Mouse (Mus musculus) gastrocnemius, adult 2 months (tissue): ENCODE measurements at regions not wholly inside any gene's neighbourhood (a gene's known extent, or its start where the extent isn't known, plus 50 kb on each side); places are given as distances from the start of the nearest gene placed in this dataset.

Source experiments
- DNase-seq: peaks from one replicate; pipeline ENCODE4 v3.0.0; 2022
- H3K27ac ChIP-seq: fragments of 200-600 bp; 2 replicates; pipeline ENCODE4 v1.8.1; 2022; ENCODE audit warnings: mild to moderate bottlenecking
- H3K4me3 ChIP-seq: fragments of 200-600 bp; 2 replicates; pipeline ENCODE4 v1.8.1; 2022; ENCODE audit warnings: mild to moderate bottlenecking, moderate library complexity
- CTCF ChIP-seq: fragments of 200-600 bp; IDR thresholded peaks from 2 replicates; pipeline ENCODE4 v1.8.1; 2022; ENCODE audit warnings: antibody characterized with exemption, mild to moderate bottlenecking, moderate library complexity
- intact Hi-C: fragments of 180-260 bp; cut with DNase I; formaldehyde crosslinking; loops from one replicate; pipeline ENCODE4 v1.15.1; 2025

GRCm38 (mm10) chr6:126337711-126338110 is 171.0 kb upstream of the Ntf3 start:
- no peak overlapping the region for H3K4me3 ChIP-seq
- intact Hi-C loops: no loop called here
- no peak for TF ChIP-seq CTCF
- no peak overlapping the region for H3K27ac ChIP-seq
- no peak for DNase-seq

GRCm38 (mm10) chr6:126334258-126334657 is 167.5 kb upstream of the Ntf3 start:
- intact Hi-C loops: no loop called here
- TF ChIP-seq CTCF: no peak
- H3K27ac ChIP-seq: no peak overlapping the region
- no peak for DNase-seq
- no peak overlapping the region for H3K4me3 ChIP-seq

GRCm38 (mm10) chr6:126327187-126327586 is 160.5 kb upstream of the Ntf3 start:
- DNase-seq: no peak
- Histone ChIP-seq H3K4me3 (no peak overlapping the region), H3K27ac (no peak overlapping the region)
- no peak for TF ChIP-seq CTCF
- intact Hi-C loops: no loop called here

DNA sequence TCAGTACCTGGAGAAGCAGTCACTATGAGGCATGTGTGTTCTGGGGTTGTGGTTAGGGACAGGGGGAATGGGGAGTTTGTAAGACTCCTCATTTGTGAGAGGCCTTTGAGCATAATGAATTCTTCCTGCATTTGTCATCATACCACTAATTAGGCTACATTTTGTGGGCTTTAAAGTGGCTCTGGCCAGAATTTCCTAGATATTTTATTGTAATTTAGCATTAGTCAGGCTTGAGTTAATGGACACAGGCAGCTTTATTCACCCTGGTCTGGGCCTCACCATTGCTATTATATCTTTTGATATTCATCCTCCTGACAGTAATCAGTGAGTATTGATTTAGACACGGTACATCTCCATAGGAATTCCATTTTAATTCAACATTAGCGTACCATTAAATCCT is 151.8 kb upstream of the Ntf3 start:
- TF ChIP-seq CTCF: no peak
- Histone ChIP-seq H3K27ac (no peak overlapping the region), H3K4me3 (no peak overlapping the region)
- intact Hi-C loops: no loop called here
- DNase-seq: no peak

DNA sequence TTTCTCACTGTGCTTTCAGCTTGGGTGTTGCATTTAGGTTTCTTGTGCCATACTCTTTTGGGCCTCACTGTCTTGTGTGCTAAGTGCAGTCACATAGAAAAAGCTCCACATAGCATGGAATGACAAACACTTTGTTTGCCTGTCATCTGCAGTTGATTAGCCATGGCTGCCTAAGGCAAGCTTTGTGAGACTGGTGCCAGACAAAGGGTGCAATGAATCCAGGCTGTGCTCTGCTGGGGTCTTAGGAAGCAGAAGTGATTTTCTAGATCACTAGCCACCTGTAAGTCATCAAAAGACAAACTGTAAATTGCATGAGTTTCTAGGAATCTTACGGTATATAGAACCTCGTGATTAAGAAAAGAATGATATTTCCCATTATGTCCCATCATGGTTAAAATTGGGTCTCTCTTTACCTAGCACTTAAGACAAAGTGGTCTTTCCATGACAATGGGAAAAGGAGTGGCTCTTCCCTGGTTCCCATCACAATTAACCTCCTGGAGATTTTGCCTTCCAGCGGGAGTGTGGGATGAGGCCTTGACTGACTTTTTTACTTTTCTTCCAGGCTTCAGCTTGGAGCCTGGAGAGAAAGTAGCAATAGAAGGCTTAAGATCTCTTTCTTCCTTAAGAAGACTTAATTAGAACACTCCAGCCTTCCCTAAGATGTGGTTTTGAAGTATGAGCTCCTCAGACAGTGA is 144.2 kb upstream of the Ntf3 start:
- no peak for DNase-seq
- Histone ChIP-seq H3K27ac (no peak overlapping the region), H3K4me3 (no peak overlapping the region)
- intact Hi-C loops: no loop called here
- TF ChIP-seq CTCF: no peak

DNA sequence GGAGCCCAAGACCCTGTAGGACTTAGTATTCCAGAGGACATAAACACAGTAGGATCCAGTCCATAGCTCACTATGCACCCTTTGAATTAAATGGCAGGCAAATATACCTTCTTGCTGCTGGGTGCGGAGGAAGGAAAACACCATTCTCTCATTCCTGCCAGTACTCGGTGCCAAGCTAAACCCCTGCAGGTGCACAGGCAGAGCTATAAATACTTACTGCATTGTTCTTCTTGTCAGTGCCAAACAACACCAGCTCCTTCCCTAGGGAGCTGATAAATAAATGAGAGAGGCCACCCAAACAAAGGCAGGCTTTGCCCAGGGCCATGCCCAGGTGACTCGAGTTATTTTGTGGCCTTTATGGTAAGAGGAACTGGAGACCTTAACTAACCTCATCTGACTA is 136.4 kb upstream of the Ntf3 start:
- no peak overlapping the region for H3K4me3 ChIP-seq
- no peak for DNase-seq

GRCm38 (mm10) chr6:126291581-126291980 is 124.9 kb upstream of the Ntf3 start:
- Histone ChIP-seq H3K27ac (no peak overlapping the region), H3K4me3 (no peak overlapping the region)
- no peak for DNase-seq
- intact Hi-C loops: no loop called here
- TF ChIP-seq CTCF: no peak

More for the DNA sequence above, 136.4 kb upstream of the Ntf3 start:
- intact Hi-C loops: no loop called here
- no peak for TF ChIP-seq CTCF
- no peak overlapping the region for H3K27ac ChIP-seq

GRCm38 (mm10) chr6:126287166-126287565 is 120.5 kb upstream of the Ntf3 start:
- Histone ChIP-seq H3K27ac (no peak overlapping the region), H3K4me3 (no peak overlapping the region)
- no peak for TF ChIP-seq CTCF
- intact Hi-C loops: no loop called here
- DNase-seq: no peak

DNA sequence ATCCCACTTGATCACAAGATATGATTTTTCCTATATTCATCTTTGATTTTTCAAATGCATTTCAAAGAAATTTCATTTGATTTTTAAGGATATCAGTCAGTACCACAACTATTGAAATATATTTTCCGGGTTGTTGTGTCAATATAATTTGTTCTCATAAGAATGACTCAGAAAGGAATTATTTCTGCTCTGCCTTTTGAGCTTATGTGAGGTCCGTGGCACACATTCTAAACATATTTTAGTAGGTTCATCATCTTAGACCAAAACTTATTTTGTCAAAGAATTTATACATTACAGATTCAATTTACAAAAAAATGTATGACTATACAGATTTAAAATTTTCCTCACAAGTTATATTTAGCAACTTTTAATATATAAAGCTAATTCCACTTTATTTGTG is 119.5 kb upstream of the Ntf3 start:
- TF ChIP-seq CTCF: no peak
- DNase-seq: no peak
- intact Hi-C loops: no loop called here

GRCm38 (mm10) chr6:126284409-126284808 is 117.7 kb upstream of the Ntf3 start:
- TF ChIP-seq CTCF: no peak
- intact Hi-C loops: no loop called here
- DNase-seq: no peak
- H3K27ac ChIP-seq: no peak overlapping the region
- H3K4me3 ChIP-seq: no peak overlapping the region

More for the DNA sequence above, 119.5 kb upstream of the Ntf3 start:
- no peak overlapping the region for H3K4me3 ChIP-seq
- H3K27ac ChIP-seq: no peak overlapping the region

GRCm38 (mm10) chr6:126280352-126280751 is 113.6 kb upstream of the Ntf3 start:
- intact Hi-C loops: no loop called here
- TF ChIP-seq CTCF: no peak
- no peak overlapping the region for H3K4me3 ChIP-seq
- no peak overlapping the region for H3K27ac ChIP-seq
- no peak for DNase-seq

DNA sequence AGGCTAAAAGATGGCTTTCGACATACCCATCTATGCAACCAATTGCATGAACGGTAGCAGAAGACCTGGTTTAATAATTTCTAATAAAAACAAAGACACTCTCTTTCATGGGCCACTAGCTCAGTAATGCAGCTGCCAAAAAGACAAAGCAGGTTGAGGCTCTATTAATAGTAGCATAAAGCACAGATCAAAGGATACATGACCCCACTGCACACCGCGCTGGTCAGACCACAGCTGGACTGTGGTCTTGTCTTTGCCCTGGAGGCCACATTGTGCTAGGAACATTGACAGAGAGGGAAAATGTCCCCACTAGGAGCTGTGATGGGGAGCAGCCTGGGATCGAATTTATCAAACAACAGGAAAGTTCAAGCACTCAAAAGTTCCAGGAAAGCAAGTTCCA is 79.3 kb upstream of the Ntf3 start:
- no peak for TF ChIP-seq CTCF
- DNase-seq: no peak
- intact Hi-C loops: no loop called here
- H3K4me3 ChIP-seq: no peak overlapping the region
- no peak overlapping the region for H3K27ac ChIP-seq

DNA sequence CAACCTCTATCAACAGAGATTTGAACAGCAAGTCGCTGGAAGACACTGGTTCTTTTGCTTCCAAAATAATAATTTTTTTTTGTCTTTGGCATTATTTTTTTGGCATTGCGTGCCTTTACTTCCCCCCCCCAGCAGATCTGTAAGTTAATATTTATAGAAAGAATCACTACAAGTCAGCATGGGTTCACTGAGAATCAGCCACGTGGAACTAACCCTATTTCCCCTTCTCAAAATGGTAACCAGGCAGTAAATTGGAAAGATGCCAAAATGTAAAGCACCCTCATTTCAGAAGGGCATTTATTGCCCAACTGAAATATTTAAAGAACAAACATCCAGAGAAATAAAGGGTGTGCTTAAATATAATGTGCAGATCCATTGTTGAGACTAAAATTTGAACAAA is 78.7 kb upstream of the Ntf3 start:
- H3K4me3 ChIP-seq: no peak overlapping the region
- intact Hi-C loops: no loop called here
- TF ChIP-seq CTCF: no peak
- DNase-seq: no peak
- H3K27ac ChIP-seq: no peak overlapping the region

- Histone ChIP-seq H3K4me3 (no peak overlapping the region), H3K27ac (no peak overlapping the region)
- intact Hi-C loops: no loop called here
These were observed 75.6 kb upstream of the Ntf3 start for GRCm38 (mm10) chr6:126242299-126242698.

More at GRCm38 (mm10) chr6:126242299-126242698, 75.6 kb upstream of the Ntf3 start:
- no peak for DNase-seq
- TF ChIP-seq CTCF: no peak
